Mouse (Mus musculus): Measurements from ENCODE around the gene Vav3. TPM values are rescaled to one million over a fixed set of nuclear protein-coding genes. Genes with fewer than 3 reads are reported as not detected.

Vav3 gene
- total RNA-seq (2014; fragmentation: Nextera tagmentation): 6.6 and 12.2 TPM in 2 replicates
- total RNA-seq (2017): 5.5 and 11.3 TPM in 2 replicates

GRCm38 (mm10) chr3:109340274-109341070 is at the start of gene Vav3:
Gene Vav3, plus strand, starts transcription at chr3:109340653.
- peak; percentile 64; the same call in 1 of the 2 replicates for ATAC-seq (replicated peaks; ENCODE audit: low FRiP score, low TSS enrichment, poor library complexity, severe bottlenecking)

DNA sequence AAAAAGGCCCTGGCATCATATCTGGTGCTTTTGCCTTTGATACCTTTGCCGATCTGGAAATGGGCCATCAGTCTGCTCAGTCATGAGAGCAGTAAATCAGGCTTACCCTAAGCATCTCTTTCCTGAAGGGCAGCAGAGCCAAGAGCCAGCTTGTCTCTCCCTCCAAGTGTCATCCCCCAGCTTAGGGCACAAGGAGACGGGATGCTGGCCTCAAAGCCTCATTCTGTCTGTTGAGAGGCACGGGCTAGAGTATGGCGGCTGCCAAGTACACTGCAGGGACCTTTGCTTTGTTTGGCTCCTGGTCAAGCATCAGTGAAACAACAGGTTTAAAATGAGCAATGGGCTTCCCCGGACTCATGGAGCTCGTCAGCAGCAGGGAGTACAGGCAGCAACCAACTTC is 41.6 kb upstream of the Vav3 start:
- no peak for ATAC-seq (replicated peaks; ENCODE audit: low FRiP score, low TSS enrichment, poor library complexity, severe bottlenecking)

DNA sequence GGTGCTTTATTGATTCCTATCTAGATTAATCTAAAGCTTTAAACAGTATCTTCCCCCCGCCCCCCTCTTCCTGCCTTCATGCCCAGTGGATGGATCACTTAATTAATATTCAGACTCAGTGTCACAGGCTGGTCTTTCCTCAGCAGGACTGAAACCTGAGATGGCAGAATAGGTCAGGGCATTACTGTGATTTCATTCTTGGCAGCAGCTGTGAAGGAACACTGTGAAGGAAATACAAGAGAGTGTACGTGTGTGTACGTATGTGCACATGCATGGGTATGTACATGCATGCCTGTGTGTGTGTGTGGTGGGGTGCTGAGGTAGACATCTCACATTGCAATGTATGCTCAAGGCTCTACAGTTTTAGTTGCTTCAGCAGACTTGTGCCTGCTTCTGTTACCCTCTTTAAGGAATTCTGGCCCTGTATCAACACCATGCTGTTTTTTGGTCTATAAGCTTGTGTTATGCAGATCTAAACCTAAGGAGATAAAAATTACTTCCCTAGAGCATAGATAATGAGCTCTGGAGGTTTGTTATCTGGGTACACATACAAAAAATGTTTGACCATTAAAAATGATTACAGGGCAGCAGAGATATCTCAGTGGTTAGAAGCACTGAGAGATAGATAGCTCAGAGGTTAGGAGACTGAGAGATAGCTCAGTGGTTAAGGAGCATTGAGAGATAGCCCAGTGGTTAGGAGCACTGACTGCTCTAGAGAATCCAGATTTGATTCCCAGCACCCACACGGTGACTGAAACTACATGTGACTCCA is 41.0 kb upstream of the Vav3 start:
- peak; percentile 47; the same call in 1 of the 2 replicates for ATAC-seq (replicated peaks; ENCODE audit: low FRiP score, low TSS enrichment, poor library complexity, severe bottlenecking)

- ATAC-seq (replicated peaks; ENCODE audit: low FRiP score, low TSS enrichment, poor library complexity, severe bottlenecking): no peak
These were observed 38.4 kb upstream of the Vav3 start for GRCm38 (mm10) chr3:109302059-109302458.

DNA sequence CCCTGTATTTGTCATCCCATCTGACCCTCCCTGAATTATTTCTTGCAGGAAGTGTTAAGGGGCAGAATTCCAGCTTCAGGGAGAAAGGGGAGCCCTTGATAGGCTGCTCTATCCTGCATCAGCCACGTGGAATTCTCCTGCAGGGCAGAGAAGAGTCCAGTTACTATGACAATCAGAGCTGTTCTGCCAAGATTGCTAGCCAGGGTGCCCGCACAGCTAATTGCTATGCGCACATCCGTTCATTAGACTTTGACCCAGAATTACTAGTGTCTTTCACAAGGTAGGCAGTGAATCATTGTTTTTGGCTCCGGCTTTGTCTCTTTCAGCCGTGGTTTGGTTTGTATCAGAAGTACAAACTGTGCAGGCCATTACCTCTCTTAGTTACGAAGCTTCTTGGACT is 33.0 kb upstream of the Vav3 start:
- ATAC-seq (replicated peaks; ENCODE audit: low FRiP score, low TSS enrichment, poor library complexity, severe bottlenecking): no peak

DNA sequence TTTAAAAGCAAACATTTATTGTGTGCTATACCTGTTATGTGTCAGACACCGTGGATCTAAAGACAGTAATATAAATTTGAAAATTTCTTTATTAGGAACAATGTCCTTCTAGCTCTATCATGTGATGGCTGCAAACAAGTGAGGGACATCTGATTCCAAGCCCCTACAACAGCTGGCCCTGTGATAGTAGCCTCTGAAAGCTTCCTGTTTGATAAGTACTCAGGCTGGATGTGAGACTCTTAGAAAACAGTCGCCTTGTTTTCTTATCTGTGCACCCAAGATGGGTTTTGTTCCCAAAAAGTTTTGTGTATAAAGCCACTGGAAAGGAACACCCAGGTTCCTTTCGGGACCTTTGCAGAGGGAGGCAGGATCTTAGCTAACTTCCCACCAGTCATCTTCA is 32.0 kb upstream of the Vav3 start:
- ATAC-seq (replicated peaks; ENCODE audit: low FRiP score, low TSS enrichment, poor library complexity, severe bottlenecking): 0 out of 2 replicates have a peak, but pooled peaks have one; percentile 33

DNA sequence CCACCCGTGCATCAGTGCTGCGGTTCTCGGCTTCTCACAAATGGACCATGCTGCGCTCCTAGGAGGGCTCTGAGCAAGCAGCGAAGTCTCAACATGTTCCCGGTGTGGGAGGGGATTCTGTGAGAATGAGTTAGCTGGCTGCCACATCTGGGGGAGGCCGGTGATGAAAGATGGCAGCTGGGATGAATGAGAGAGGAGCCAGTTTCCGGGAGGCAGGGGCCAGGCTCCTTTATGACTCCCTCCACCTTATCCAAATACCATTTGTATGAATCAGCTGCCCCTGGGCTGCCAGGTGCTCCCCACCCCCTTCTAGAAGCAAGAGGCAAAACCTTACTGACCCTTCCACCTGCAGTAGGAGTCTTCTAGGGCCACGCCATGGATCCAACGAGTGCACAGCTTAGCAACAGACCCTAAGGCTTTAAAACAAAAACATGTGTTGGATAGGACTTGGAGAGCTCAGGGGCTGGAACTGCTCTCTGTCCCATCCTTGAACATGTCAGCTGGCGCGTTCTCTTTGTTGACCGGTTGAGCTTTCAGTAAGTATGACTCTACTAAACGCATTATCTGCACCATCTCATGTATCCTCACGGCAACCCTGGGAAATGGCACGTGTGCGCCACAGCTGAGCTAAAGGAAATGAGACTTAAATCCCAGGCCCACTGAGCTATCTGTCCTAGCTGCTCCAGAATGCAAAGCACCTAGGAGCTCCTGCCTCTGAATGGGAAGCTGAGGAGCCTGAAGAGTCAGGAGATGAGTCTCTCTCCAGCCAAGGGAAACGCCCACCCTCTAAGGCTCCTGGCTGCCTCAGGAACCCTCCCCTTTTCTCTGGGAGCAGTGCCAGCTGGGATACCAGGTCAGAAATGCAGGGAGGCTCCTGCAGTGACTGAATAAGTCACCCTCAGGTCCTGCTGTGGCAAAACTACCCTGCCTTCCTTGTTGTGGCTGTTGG is 30.9 kb upstream of the Vav3 start:
- ATAC-seq (replicated peaks; ENCODE audit: low FRiP score, low TSS enrichment, poor library complexity, severe bottlenecking): no peak

- ATAC-seq (replicated peaks; ENCODE audit: low FRiP score, low TSS enrichment, poor library complexity, severe bottlenecking): no peak
These were observed 29.2 kb upstream of the Vav3 start for GRCm38 (mm10) chr3:109311172-109311824.

DNA sequence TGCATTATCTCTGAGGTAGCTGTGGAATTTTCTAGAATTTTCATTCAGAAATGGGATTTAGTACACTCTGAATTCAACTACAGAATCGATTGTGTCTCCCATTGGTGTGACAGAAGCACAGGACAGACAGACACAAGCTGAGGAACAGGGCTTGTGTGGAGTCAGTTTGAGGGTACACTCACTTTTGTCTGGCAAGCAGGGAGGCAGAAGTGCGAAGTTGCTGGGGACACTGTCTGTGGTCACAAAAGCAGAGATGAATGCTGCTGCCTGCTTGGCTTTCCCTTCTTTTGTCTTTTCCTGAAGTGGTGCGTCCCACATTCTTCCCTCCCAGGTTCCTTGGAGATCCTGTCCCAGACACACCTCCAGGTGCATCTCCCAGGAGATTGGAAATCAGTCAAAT is 28.6 kb upstream of the Vav3 start:
- no peak; the same call in 1 of the 2 replicates for ATAC-seq (replicated peaks; ENCODE audit: low FRiP score, low TSS enrichment, poor library complexity, severe bottlenecking)

- no peak for ATAC-seq (replicated peaks; ENCODE audit: low FRiP score, low TSS enrichment, poor library complexity, severe bottlenecking)
These were observed 27.0 kb upstream of the Vav3 start for GRCm38 (mm10) chr3:109313501-109313900.

DNA sequence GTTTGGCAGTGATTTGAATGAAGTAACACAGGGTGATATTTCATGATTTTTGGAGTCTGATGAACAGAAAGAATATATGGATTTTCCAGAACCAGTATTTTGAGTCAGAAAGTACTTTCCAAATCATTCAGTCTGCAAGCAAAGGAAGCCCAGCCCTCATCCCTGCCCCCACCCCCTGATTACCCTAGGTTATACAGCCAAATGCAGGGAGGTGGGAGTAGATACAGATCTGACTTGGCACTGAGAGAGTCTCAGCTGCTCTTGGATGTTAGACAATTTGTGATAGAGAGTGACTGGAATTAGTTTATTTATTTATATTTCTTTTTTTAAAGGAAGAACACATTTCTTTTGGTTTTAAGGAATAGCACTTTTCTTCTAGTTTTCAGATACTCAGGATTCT is 18.2 kb upstream of the Vav3 start:
- no peak for ATAC-seq (replicated peaks; ENCODE audit: low FRiP score, low TSS enrichment, poor library complexity, severe bottlenecking)

DNA sequence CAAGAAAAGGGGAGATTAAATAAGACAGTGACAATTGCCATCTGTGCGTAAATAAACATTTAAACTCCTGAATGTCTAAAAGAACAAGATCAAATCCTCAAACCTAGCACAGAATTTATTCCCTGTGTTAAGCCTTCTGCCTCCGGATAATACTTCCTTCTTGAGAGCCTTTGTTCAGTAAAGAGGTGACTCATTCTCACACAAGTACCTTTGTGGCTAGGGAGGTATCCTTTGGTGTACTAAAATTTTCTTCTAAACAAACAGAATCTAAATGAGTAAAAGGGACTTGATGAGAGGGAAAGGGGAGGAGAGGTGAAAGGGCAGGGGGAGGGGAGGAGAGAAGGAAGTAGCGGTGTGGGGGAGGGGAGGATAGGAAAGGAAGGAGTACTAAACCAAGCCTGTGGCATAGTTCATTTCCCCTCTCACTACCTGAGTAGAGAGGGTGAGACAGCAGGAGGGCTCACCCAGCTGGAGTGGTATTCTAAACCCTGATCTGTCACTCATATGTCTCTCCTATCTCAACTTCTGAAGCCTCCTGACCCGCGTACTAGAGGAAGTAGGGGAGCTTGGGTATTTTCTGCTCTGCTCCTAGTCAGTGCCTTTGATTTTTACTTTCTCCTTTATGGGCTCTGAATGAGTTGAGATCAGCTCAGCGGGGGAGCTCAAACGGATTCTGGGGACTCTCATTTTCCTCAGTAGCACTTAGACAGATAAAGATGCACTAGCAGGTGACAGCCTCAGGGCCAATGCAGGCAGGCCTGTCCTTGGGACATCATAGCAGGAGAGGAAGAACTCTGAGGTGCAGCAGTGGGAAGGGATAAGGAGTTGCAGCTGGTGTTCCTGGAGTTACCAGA is 16.8 kb upstream of the Vav3 start:
- ATAC-seq (replicated peaks; ENCODE audit: low FRiP score, low TSS enrichment, poor library complexity, severe bottlenecking): no peak

GRCm38 (mm10) chr3:109327128-109327527 is 13.3 kb upstream of the Vav3 start:
- no peak for ATAC-seq (replicated peaks; ENCODE audit: low FRiP score, low TSS enrichment, poor library complexity, severe bottlenecking)

GRCm38 (mm10) chr3:109332755-109333154 is 7.7 kb upstream of the Vav3 start:
- ATAC-seq (replicated peaks; ENCODE audit: low FRiP score, low TSS enrichment, poor library complexity, severe bottlenecking): no peak

DNA sequence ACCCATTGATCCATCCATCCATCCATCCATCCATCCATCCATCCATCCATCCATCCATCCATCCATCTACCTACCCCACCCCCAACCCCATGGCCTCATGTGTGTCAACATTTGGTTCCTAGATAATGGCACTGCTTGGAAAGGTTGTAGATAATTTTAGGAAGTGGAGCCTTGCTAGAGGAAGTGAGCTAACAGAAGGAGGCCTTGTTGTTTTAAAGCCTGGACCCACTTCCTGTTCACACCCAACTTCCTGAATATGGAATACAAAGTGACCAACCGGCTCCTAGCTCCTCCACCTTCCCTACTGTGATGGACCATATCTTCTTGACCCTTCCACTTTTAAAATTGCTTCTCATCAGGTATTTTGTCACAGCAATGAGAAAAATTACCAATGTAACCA is 5.0 kb upstream of the Vav3 start:
- ATAC-seq (replicated peaks; ENCODE audit: low FRiP score, low TSS enrichment, poor library complexity, severe bottlenecking): no peak

- ATAC-seq (replicated peaks; ENCODE audit: low FRiP score, low TSS enrichment, poor library complexity, severe bottlenecking): no peak
These were observed 1.2 kb upstream of the Vav3 start for GRCm38 (mm10) chr3:109339290-109339689.

GRCm38 (mm10) chr3:109339941-109340273 is 546 bp upstream of the Vav3 start:
- ATAC-seq (replicated peaks; ENCODE audit: low FRiP score, low TSS enrichment, poor library complexity, severe bottlenecking): 0 out of 2 replicates have a peak, but pooled peaks have one; percentile 10

DNA sequence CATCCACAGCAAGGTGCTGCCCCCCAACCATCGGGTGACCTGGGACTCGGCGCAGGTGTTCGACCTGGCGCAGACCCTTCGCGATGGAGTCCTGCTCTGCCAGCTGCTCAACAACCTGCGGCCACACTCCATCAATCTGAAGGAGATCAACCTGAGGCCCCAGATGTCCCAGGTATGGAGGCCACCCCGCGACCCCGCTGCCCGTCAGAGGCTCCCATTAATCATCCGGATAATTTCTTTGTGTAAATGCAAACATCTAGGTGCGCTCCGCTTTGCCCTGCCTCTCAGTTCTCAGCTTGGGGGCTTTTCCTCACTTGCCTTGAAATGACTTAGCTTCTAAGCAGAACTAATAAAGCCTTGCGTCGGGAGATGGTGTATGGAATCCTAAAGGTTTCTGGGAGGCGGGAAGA is 623 bp downstream of the Vav3 start:
- ATAC-seq (replicated peaks; ENCODE audit: low FRiP score, low TSS enrichment, poor library complexity, severe bottlenecking): no peak
